Mouse (Mus musculus) bone marrow macrophage, adult 2 months (primary cell): ENCODE measurements around the gene Nap1l4.

Experiments used
- CTCF ChIP-seq: IDR thresholded peaks from 2 replicates; pipeline ENCODE4 v1.5.1; 2012; ENCODE audit warnings: low read depth, mild to moderate bottlenecking, low read length, moderate library complexity
- POLR2A ChIP-seq: IDR thresholded peaks from 2 replicates; pipeline ENCODE4 v1.6.1; 2012; ENCODE audit warnings: mild to moderate bottlenecking, low read depth, low read length, borderline replicate concordance

DNA sequence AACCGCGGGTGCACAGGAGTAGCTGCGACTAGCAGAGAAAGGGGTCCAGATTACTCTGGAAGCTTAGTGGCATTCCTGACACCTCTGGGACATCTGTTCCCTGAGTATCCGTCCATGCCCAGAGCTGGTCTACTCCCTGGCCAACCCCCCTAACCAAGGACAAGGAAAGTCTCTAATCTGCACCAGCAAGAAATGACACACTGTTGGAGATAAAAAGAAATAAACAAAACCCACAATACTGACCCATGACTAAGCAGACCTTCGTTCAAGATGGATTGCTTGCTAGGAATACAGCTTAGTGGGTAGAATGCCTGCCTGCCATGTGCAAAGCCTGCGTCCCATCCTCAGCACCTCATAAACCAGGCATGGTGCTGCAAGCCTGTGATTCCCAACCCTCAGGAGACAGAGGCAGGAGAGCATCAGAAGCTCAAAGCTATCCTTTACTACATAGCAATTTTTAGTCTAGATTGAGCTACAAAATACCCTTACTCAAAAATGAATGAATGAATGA lies 55.2 kb downstream of the Nap1l4 start:
- TF ChIP-seq POLR2A (no peak), CTCF (no peak)
